In genomic region chr9:32715806-32716466, GRCm38 (mm10) we compare ENCODE assay signal across 8 mouse cellular contexts.
A peak's percentile ranks its signal among the peaks of the same experiment; 100 is the strongest.
DNase-seq lines count a peak whose midpoint lies in the region; TF ChIP-seq lines count a peak whose summit lies in the region.

No protein-coding gene starts in this region.

- DNase-seq in kidney, adult 11 months, result peak; percentile 67
- DNase-seq in kidney, adult 18-20 months, result no peak
- peak; percentile 51 to 70 for DNase-seq in cerebellum, adult 18-20 months
- peak; percentile 85 to 94 for DNase-seq in heart, adult 18-20 months
- DNase-seq in kidney, adult 2 months, result peak; percentile 88
- peak; percentile 66 to 73 for DNase-seq in lung, postnatal 4 days
- no peak for DNase-seq in ovary, postnatal 14 days (ENCODE audit: low spot score)
- no peak for DNase-seq in frontal cortex, postnatal 36 days (ENCODE audit: low spot score in 2 of 2)

- no peak for TF ChIP-seq POLR2A in kidney, adult 2 months (IDR thresholded peaks at IDR 0.05; ENCODE audit: low read depth, low read length)

- TF ChIP-seq CTCF in kidney, adult 2 months (conservative IDR thresholded peaks at IDR 0.05; ENCODE audit: insufficient read depth, insufficient read length, low read depth, low read length), result no peak

- peaks cover 20% of the 10 kb centered on the region; the same call in 1 of the 2 replicates for H3K4me1 ChIP-seq in kidney, adult 2 months (ENCODE audit: control insufficient read depth, insufficient read depth, low read length)

- no peak overlapping the region for H3K4me3 ChIP-seq in kidney, adult 2 months (ENCODE audit: insufficient read depth, low read depth, low read length)

- WGBS in kidney, adult 2 months, result 40% methylated on average over 9 of the region's 9 CpGs

- H3K36me3 ChIP-seq in kidney, adult 2 months (ENCODE audit: control insufficient read depth, insufficient read depth, low read length), result no peaks in the 10 kb centered on the region

- H3K27ac ChIP-seq in kidney, adult 2 months (ENCODE audit: insufficient read depth, low read depth, low read length), result peak overlapping the region; percentile 49

- no peaks in the 10 kb centered on the region for H3K27me3 ChIP-seq in kidney, adult 2 months (replicated peaks; ENCODE audit: control insufficient read depth, insufficient read depth, low read length)

Comparison
In these comparisons a context has a peak if more than half of its experiments do, and no peak if none do; other contexts are left out.
1. DNase-seq: peak in kidney, adult 11 months (single experiment), cerebellum, adult 18-20 months (2 of 2), heart, adult 18-20 months (2 of 2), kidney, adult 2 months (single experiment) and lung, postnatal 4 days (2 of 2); none in kidney, adult 18-20 months (single experiment), ovary, postnatal 14 days (single experiment) and frontal cortex, postnatal 36 days (0 of 2).